Mouse (Mus musculus) ES-Bruce4 (cell line): ENCODE measurements at regions not wholly inside any gene's neighbourhood (a gene's known extent, or its start where the extent isn't known, plus 50 kb on each side); places are given as distances from the start of the nearest gene placed in this dataset.

Source experiments
- CTCF ChIP-seq: IDR thresholded peaks from one replicate; pipeline ENCODE4 v1.8.1; 2011; ENCODE audit warnings: low read depth, low read length
- EP300 ChIP-seq: IDR thresholded peaks from 2 replicates; pipeline ENCODE4 v1.6.1; 2011; ENCODE audit warnings: low read depth, low read length; ENCODE audit not compliant: insufficient read depth
- POLR2A ChIP-seq: IDR thresholded peaks from one replicate; pipeline ENCODE4 v1.8.1; 2011; ENCODE audit warnings: low read length; ENCODE audit not compliant: insufficient read depth

DNA sequence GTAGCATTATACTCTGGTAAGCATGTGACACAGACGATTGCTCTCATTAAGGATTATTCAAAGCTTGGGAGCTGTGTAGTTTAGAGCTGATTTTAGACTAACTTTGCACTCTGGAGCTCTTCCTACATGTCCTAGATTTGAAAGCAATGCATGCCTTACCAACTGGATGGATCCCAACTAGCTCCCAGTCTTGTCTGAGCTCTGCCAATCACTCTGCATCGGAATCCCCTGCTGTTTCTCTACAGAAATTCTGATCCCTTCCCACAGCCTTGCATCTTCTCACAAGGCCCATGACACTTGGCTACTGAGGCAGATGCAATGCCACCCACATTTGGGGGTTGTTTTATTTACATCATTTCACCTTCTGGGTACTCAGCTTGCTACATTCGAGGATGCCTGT, 277.8 kb downstream of the Adgrg6 start:
- TF ChIP-seq CTCF (no peak), POLR2A (no peak), EP300 (no peak)
